Mouse (Mus musculus): ENCODE results near the gene Iffo2. TPM values are rescaled to one million over a fixed set of nuclear protein-coding genes. Genes with fewer than 3 reads are reported as not detected.

The Iffo2 gene
- polyA plus RNA-seq, 1 experiment from 2014 or later, result 4.9 TPM

GRCm38 (mm10) chr4:139570756-139571155 is 40.4 kb downstream of the Iffo2 start:
- no peak for ATAC-seq (ENCODE audit: insufficient number of reproducible peaks, low FRiP score)
- H3K9ac ChIP-seq, result no peak overlapping the region
- H3K4me2 ChIP-seq, result no peak overlapping the region
- peaks cover 9% of the 10 kb centered on the region; the same call in 1 of the 2 replicates for H3K4me1 ChIP-seq (replicated peaks)
- no peaks in the 10 kb centered on the region for H3K9me3 ChIP-seq (replicated peaks)
- peaks cover 14% of the 10 kb centered on the region; the same call in 1 of the 2 replicates for H3K27me3 ChIP-seq (replicated peaks)
- H3K4me3 ChIP-seq, result no peak overlapping the region
- WGBS, result 74% methylated on average over 10 of the region's 10 CpGs
- no peaks in the 10 kb centered on the region for H3K36me3 ChIP-seq
- no peak overlapping the region for H3K27ac ChIP-seq (ENCODE audit: poor library complexity, severe bottlenecking)

GRCm38 (mm10) chr4:139572928-139573512 is 42.7 kb downstream of the Iffo2 start:
- no peaks in the 10 kb centered on the region for H3K9me3 ChIP-seq (replicated peaks)
- H3K36me3 ChIP-seq, result no peaks in the 10 kb centered on the region
- H3K9ac ChIP-seq, result no peak overlapping the region
- WGBS, result 85% methylated on average over 12 of the region's 12 CpGs
- H3K4me1 ChIP-seq (replicated peaks), result peaks cover 25% of the 10 kb centered on the region
- peaks cover 11% of the 10 kb centered on the region; the same call in 1 of the 2 replicates for H3K27me3 ChIP-seq (replicated peaks)
- no peak overlapping the region for H3K4me2 ChIP-seq
- ATAC-seq (ENCODE audit: insufficient number of reproducible peaks, low FRiP score), result no peak
- H3K4me3 ChIP-seq, result no peak overlapping the region
- H3K27ac ChIP-seq (ENCODE audit: poor library complexity, severe bottlenecking), result no peak overlapping the region

GRCm38 (mm10) chr4:139574156-139574798 is 43.9 kb downstream of the Iffo2 start:
- no peaks in the 10 kb centered on the region for H3K36me3 ChIP-seq
- H3K27ac ChIP-seq (ENCODE audit: poor library complexity, severe bottlenecking), result peak overlapping the region; percentile 85
- H3K9ac ChIP-seq, result peak overlapping the region; percentile 97
- under 1% methylated on average over 41 of the region's 52 CpGs for WGBS
- H3K4me2 ChIP-seq, result peak overlapping the region; percentile 93
- peak overlapping the region; percentile 78 for H3K4me3 ChIP-seq
- peaks cover 38% of the 10 kb centered on the region for H3K4me1 ChIP-seq (replicated peaks)
- 0 out of 2 replicates have a peak, but pooled peaks cover 4% of the 10 kb centered on the region for H3K27me3 ChIP-seq (replicated peaks)
- no peaks in the 10 kb centered on the region for H3K9me3 ChIP-seq (replicated peaks)
- peak; percentile 96 for ATAC-seq (ENCODE audit: insufficient number of reproducible peaks, low FRiP score)

GRCm38 (mm10) chr4:139574799-139575672 is 44.7 kb downstream of the Iffo2 start:
- peak; percentile 43 for ATAC-seq (ENCODE audit: insufficient number of reproducible peaks, low FRiP score)
- H3K27ac ChIP-seq (ENCODE audit: poor library complexity, severe bottlenecking), result peak overlapping the region; percentile 85
- H3K9ac ChIP-seq, result peak overlapping the region; percentile 97
- H3K4me3 ChIP-seq, result peak overlapping the region; percentile 78
- no peaks in the 10 kb centered on the region for H3K36me3 ChIP-seq
- H3K4me2 ChIP-seq, result peak overlapping the region; percentile 93
- no peaks in the 10 kb centered on the region for H3K9me3 ChIP-seq (replicated peaks)
- H3K27me3 ChIP-seq (replicated peaks), result no peaks in the 10 kb centered on the region
- under 1% methylated on average over 107 of the region's 111 CpGs for WGBS
- peaks cover 45% of the 10 kb centered on the region for H3K4me1 ChIP-seq (replicated peaks)

- ATAC-seq (ENCODE audit: insufficient number of reproducible peaks, low FRiP score), result no peak
- Histone ChIP-seq H3K4me2 (peak overlapping the region; percentile 93), H3K4me1 (replicated peaks) (peaks cover 51% of the 10 kb centered on the region), H3K36me3 (no peaks in the 10 kb centered on the region), H3K27ac (ENCODE audit: poor library complexity, severe bottlenecking) (no peak overlapping the region), H3K4me3 (peak overlapping the region; percentile 78), H3K9ac (peak overlapping the region; percentile 97), H3K9me3 (replicated peaks) (no peaks in the 10 kb centered on the region), H3K27me3 (replicated peaks) (no peaks in the 10 kb centered on the region)
- 6% methylated on average over 14 of the region's 14 CpGs for WGBS
Measured at GRCm38 (mm10) chr4:139575673-139576003, 45.3 kb downstream of the Iffo2 start.

- Histone ChIP-seq H3K4me3 (peak overlapping the region; percentile 78), H3K36me3 (no peaks in the 10 kb centered on the region), H3K4me2 (peak overlapping the region; percentile 93), H3K27me3 (replicated peaks) (no peaks in the 10 kb centered on the region), H3K9ac (peak overlapping the region; percentile 97), H3K9me3 (replicated peaks) (no peaks in the 10 kb centered on the region), H3K27ac (ENCODE audit: poor library complexity, severe bottlenecking) (no peak overlapping the region), H3K4me1 (replicated peaks) (peaks cover 59% of the 10 kb centered on the region)
- 42% methylated on average over 14 of the region's 14 CpGs for WGBS
- no peak for ATAC-seq (ENCODE audit: insufficient number of reproducible peaks, low FRiP score)
Measured at GRCm38 (mm10) chr4:139576251-139576880, 46.0 kb downstream of the Iffo2 start.

GRCm38 (mm10) chr4:139577006-139577405 is 46.7 kb downstream of the Iffo2 start:
- no peak overlapping the region for H3K27ac ChIP-seq (ENCODE audit: poor library complexity, severe bottlenecking)
- peak overlapping the region; percentile 78 for H3K4me3 ChIP-seq
- peak overlapping the region; percentile 93 for H3K4me2 ChIP-seq
- H3K36me3 ChIP-seq, result no peaks in the 10 kb centered on the region
- ATAC-seq (ENCODE audit: insufficient number of reproducible peaks, low FRiP score), result no peak
- H3K4me1 ChIP-seq (replicated peaks), result peaks cover 65% of the 10 kb centered on the region
- WGBS, result 76% methylated on average over 7 of the region's 7 CpGs
- no peaks in the 10 kb centered on the region for H3K9me3 ChIP-seq (replicated peaks)
- H3K9ac ChIP-seq, result peak overlapping the region; percentile 97
- H3K27me3 ChIP-seq (replicated peaks), result no peaks in the 10 kb centered on the region

GRCm38 (mm10) chr4:139578389-139578788 is 48.0 kb downstream of the Iffo2 start:
- H3K4me3 ChIP-seq, result 0 out of 2 replicates have a peak overlapping the region, but pooled peaks have one; percentile 4
- WGBS, result 83% methylated on average over 8 of the region's 8 CpGs
- no peak for ATAC-seq (ENCODE audit: insufficient number of reproducible peaks, low FRiP score)
- H3K36me3 ChIP-seq, result no peaks in the 10 kb centered on the region
- H3K27me3 ChIP-seq (replicated peaks), result no peaks in the 10 kb centered on the region
- peak overlapping the region; percentile 58 for H3K4me2 ChIP-seq
- H3K27ac ChIP-seq (ENCODE audit: poor library complexity, severe bottlenecking), result peak overlapping the region; percentile 15; the same call in 1 of the 2 replicates
- H3K9ac ChIP-seq, result peak overlapping the region; percentile 15; the same call in 1 of the 2 replicates
- peaks cover 77% of the 10 kb centered on the region for H3K4me1 ChIP-seq (replicated peaks)
- no peaks in the 10 kb centered on the region for H3K9me3 ChIP-seq (replicated peaks)

- Histone ChIP-seq H3K4me2 (peak overlapping the region; percentile 58), H3K9ac (peak overlapping the region; percentile 15; the same call in 1 of the 2 replicates)
- 37% methylated on average over 10 of the region's 10 CpGs for WGBS
Measured at GRCm38 (mm10) chr4:139579003-139579402, 48.7 kb downstream of the Iffo2 start.

GRCm38 (mm10) chr4:139579466-139579865 is 49.1 kb downstream of the Iffo2 start:
- 42% methylated on average over 6 of the region's 6 CpGs for WGBS
- H3K27me3 ChIP-seq (replicated peaks), result no peaks in the 10 kb centered on the region
- H3K27ac ChIP-seq (ENCODE audit: poor library complexity, severe bottlenecking), result peak overlapping the region; percentile 90
- peaks cover 82% of the 10 kb centered on the region for H3K4me1 ChIP-seq (replicated peaks)
- ATAC-seq (ENCODE audit: insufficient number of reproducible peaks, low FRiP score), result no peak
- peak overlapping the region; percentile 47; the same call in 1 of the 2 replicates for H3K9ac ChIP-seq
- H3K4me2 ChIP-seq, result peak overlapping the region; percentile 58
- no peak overlapping the region for H3K4me3 ChIP-seq
- no peaks in the 10 kb centered on the region for H3K36me3 ChIP-seq
- no peaks in the 10 kb centered on the region for H3K9me3 ChIP-seq (replicated peaks)

More at GRCm38 (mm10) chr4:139579003-139579402, 48.7 kb downstream of the Iffo2 start:
- H3K4me1 ChIP-seq (replicated peaks), result peaks cover 78% of the 10 kb centered on the region
- no peak for ATAC-seq (ENCODE audit: insufficient number of reproducible peaks, low FRiP score)
- 0 out of 2 replicates have a peak overlapping the region, but pooled peaks have one; percentile 4 for H3K27ac ChIP-seq (ENCODE audit: poor library complexity, severe bottlenecking)
- H3K9me3 ChIP-seq (replicated peaks), result no peaks in the 10 kb centered on the region
- H3K4me3 ChIP-seq, result no peak overlapping the region
- H3K27me3 ChIP-seq (replicated peaks), result no peaks in the 10 kb centered on the region
- no peaks in the 10 kb centered on the region for H3K36me3 ChIP-seq

Data from heart, embryonic 12.5 days (tissue).